Mouse (Mus musculus): Measurements from ENCODE around the gene Zfp955a. TPM values are rescaled to one million over a fixed set of nuclear protein-coding genes. Genes with fewer than 3 reads are reported as not detected.
"Not testable (repeated sequence)": the region's sequence is repeated elsewhere in the genome, so short reads cannot be mapped to it uniquely, and the experiment has no call there.

Zfp955a gene
- polyA plus RNA-seq, 1 experiment from 2014 or later: 18.9 TPM

- H3K9ac ChIP-seq (ENCODE audit: low read depth, low read length); H3K27me3 ChIP-seq (ENCODE audit: control insufficient read depth, insufficient read depth, low read length); ATAC-seq (ENCODE audit: low FRiP score); H3K9me3 ChIP-seq (ENCODE audit: control insufficient read depth, low read length); H3K4me2 ChIP-seq (replicated peaks; ENCODE audit: low read depth, low read length); H3K4me1 ChIP-seq (replicated peaks; ENCODE audit: control insufficient read depth, insufficient read depth, low read length); H3K27ac ChIP-seq (ENCODE audit: low read depth, low read length); DNase-seq (ENCODE audit: low spot score); H3K36me3 ChIP-seq (ENCODE audit: control insufficient read depth, insufficient read depth, low read length); H3K4me3 ChIP-seq (ENCODE audit: low read depth, low read length): not testable (repeated sequence)
- no CpG with 5 or more reads among the region's 2 CpGs for WGBS
These were observed 63.9 kb downstream of the Zfp955a start, which contains the start of gene Olfr239 for GRCm38 (mm10) chr17:33191002-33191401. Gene Olfr239 (plus strand): TSS chr17:33191302.

Other genes starting within 250 kb of the Zfp955a start
- gene Zfp763, start 221.7 kb downstream of the Zfp955a start, polyA plus RNA-seq (2014; fragmentation: Nextera tagmentation; extraction: Ambion mirVana): 20.6 and 24.5 TPM in 2 replicates
- not detected in 2 replicates for gene 4921501E09Rik, start 187.1 kb downstream of the Zfp955a start, polyA plus RNA-seq (2014; fragmentation: Nextera tagmentation; extraction: Ambion mirVana)
- gene Zfp563, start 165.8 kb downstream of the Zfp955a start, polyA plus RNA-seq (2014; fragmentation: Nextera tagmentation; extraction: Ambion mirVana): 11.4 and 15.2 TPM in 2 replicates
- 0.14 and 0.22 TPM in 2 replicates for gene Morc2b, start 115.5 kb downstream of the Zfp955a start, polyA plus RNA-seq (2014; fragmentation: Nextera tagmentation; extraction: Ambion mirVana)
- 0.04 and 0.05 TPM in 2 replicates for gene Olfr55, start 86.7 kb downstream of the Zfp955a start, polyA plus RNA-seq (2014; fragmentation: Nextera tagmentation; extraction: Ambion mirVana)
- not detected in 2 replicates for gene Olfr239, start 63.8 kb downstream of the Zfp955a start, polyA plus RNA-seq (2014; fragmentation: Nextera tagmentation; extraction: Ambion mirVana)
- 0.06 TPM in 1 of 2 replicates, not detected in the other for gene Olfr1564, start 33.5 kb downstream of the Zfp955a start, polyA plus RNA-seq (2014; fragmentation: Nextera tagmentation; extraction: Ambion mirVana)
- 0.03 and 0.05 TPM in 2 replicates for gene Olfr63, start 9.5 kb upstream of the Zfp955a start, polyA plus RNA-seq (2014; fragmentation: Nextera tagmentation; extraction: Ambion mirVana)
- 9.8 and 10.4 TPM in 2 replicates for gene Zfp955b, start 34.4 kb upstream of the Zfp955a start, polyA plus RNA-seq (2014; fragmentation: Nextera tagmentation; extraction: Ambion mirVana)
- gene Zfp81, start 103.7 kb upstream of the Zfp955a start, polyA plus RNA-seq (2014; fragmentation: Nextera tagmentation; extraction: Ambion mirVana): 15.6 and 18.5 TPM in 2 replicates
- gene Zfp101, start 139.5 kb upstream of the Zfp955a start, polyA plus RNA-seq (2014; fragmentation: Nextera tagmentation; extraction: Ambion mirVana): 21.6 and 23.7 TPM in 2 replicates
- gene Actl9, start 177.8 kb upstream of the Zfp955a start, polyA plus RNA-seq (2014; fragmentation: Nextera tagmentation; extraction: Ambion mirVana): not detected in 2 replicates